Mouse (Mus musculus) erythroblast, embryonic 14.5 days (primary cell): ENCODE measurements around the gene BC049352.

ENCODE experiments used
- GATA1 ChIP-seq: IDR thresholded peaks from 2 replicates; pipeline ENCODE4 v1.6.1; 2012; ENCODE audit warnings: low read length, inconsistent platforms, mixed read lengths
- TAL1 ChIP-seq: IDR thresholded peaks from 3 replicates; pipeline ENCODE4 v1.6.1; 2012; ENCODE audit warnings: low read length, inconsistent platforms, mixed read lengths

GRCm38 (mm10) chr9:45254605-45255004 is 72.8 kb downstream of the BC049352 start:
- TF ChIP-seq GATA1 (no peak), TAL1 (no peak)
